Mouse (Mus musculus): Measurements from ENCODE around the gene Lingo4. TPM values are rescaled to one million over a fixed set of nuclear protein-coding genes. Genes with fewer than 3 reads are reported as not detected.

Lingo4 gene
- total and polyA plus RNA-seq, 3 experiments = not detected

DNA sequence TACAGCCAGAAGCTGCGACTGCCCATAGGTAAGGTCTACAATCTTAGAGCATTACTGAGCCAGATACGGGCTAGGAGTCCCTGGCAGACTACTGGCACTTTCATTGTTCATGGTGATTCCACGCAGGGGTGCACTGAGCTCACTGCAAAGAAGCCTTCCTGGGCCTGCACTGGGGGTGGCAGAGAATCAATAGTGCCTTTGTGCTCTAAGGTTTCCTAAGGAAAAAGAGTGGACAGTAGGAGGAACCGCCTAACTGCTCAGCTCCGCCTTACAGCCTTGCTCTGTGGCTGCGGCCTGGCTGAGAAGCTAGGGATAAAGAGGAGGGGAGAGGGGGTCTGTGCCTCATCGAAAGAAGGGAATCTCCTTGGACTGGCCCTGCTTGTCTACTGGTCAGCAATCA lies 36.2 kb upstream of the Lingo4 start, which contains the start of gene C2cd4d:
C2cd4d (plus strand) TSS at position 301 of the 400 bp plus-strand sequence.
- H3K36me3 ChIP-seq (ENCODE audit: control insufficient read depth in 1 of 2, insufficient read depth in 2 of 2, low read length in 2 of 2) = no peaks in the 10 kb centered on the region
- no peak for DNase-seq (ENCODE audit: low read depth, low spot score)
- H3K27ac ChIP-seq (ENCODE audit: control insufficient read depth, low read depth, low read length) = no peak within 1 kb of the TSS
- H3K9me3 ChIP-seq (replicated peaks; ENCODE audit: insufficient read depth, low read length) = no peaks in the 10 kb centered on the region
- no peak within 1 kb of the TSS for H3K4me3 ChIP-seq (ENCODE audit: control insufficient read depth in 1 of 2, insufficient read depth in 1 of 2, low read depth in 2 of 2, low read length in 2 of 2)
- TF ChIP-seq ZC3H11A (IDR thresholded peaks at IDR 0.05; ENCODE audit: low read depth, low read length) (no peak), EP300 (IDR thresholded peaks at IDR 0.05; ENCODE audit: low read depth in 1 of 2, low read length in 2 of 2) (no peak), E2F4 (IDR thresholded peaks at IDR 0.05; ENCODE audit: borderline replicate concordance, low read depth, low read length) (no peak), TBP (IDR thresholded peaks at IDR 0.05; ENCODE audit: low read depth, low read length) (no peak), RAD21 (IDR thresholded peaks at IDR 0.05; ENCODE audit: low read depth, low read length) (no peak), ZMIZ1 (IDR thresholded peaks at IDR 0.05; ENCODE audit: low read depth, low read length) (no peak), BHLHE40 (IDR thresholded peaks at IDR 0.05; ENCODE audit: borderline replicate concordance, low read depth, low read length) (no peak), ZNF384 (IDR thresholded peaks at IDR 0.05; ENCODE audit: low read depth, low read length) (no peak)
- no peaks in the 10 kb centered on the region for H3K79me2 ChIP-seq (ENCODE audit: control insufficient read depth, insufficient read depth, low read length, poor library complexity)
- no peak within 1 kb of the TSS for H3K9ac ChIP-seq (ENCODE audit: control insufficient read depth, low read depth, low read length, poor library complexity, severe bottlenecking)
- peaks cover 6 to 8% of the 10 kb centered on the region in 2 experiments; a peak in 3 of 4 replicates for H3K27me3 ChIP-seq (ENCODE audit: control insufficient read depth in 1 of 2, insufficient read depth in 2 of 2, low read length in 2 of 2)
- H3K4me1 ChIP-seq (ENCODE audit: control insufficient read depth in 1 of 2, insufficient read depth in 2 of 2, low read length in 2 of 2) = no peaks in the 10 kb centered on the region

DNA sequence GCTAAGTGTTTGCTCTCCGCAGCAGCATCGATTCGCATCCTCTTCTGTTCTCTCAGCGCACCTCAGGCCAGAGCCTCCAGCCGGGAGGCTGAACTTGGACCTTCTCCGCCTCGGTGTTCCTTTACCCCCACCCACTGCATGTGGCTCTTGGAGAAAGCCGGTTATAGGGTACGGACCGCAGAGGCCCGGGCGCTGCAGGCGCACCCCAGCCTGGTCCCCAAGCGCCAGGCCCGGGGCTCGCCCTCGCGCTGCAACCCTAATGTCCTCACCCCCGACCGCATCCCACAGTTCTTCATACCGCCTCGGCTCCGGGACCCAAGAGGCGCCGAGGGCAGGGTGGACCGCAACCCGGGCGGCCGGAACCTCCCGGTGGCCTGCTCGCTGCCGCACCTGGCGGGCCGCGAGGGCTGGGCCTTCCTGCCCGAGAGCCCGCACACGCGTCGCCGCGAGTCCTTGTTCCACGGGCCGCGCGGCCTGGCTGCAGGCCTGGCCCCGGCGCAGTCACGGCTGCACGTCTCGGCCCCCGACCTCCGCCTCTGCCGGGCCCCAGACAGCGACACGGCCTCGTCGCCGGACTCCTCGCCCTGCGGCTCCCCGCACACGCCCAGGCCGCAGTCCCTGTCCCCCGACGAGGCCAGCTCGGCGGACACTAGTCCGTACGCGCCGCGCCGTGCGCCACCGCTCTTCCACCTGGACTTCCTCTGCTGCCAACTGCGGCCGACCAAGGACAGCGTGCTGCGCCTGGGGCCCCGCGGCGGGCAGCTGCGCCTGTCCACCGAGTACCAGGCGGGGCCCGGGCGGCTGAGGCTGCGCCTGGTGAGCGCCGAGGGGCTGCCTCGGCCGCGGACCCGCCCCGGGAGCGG lies 34.8 kb upstream of the Lingo4 start:
- no peaks in the 10 kb centered on the region for H3K36me3 ChIP-seq (ENCODE audit: control insufficient read depth in 1 of 2, insufficient read depth in 2 of 2, low read length in 2 of 2)
- no peak for DNase-seq (ENCODE audit: low read depth, low spot score)
- no peaks in the 10 kb centered on the region for H3K79me2 ChIP-seq (ENCODE audit: control insufficient read depth, insufficient read depth, low read length, poor library complexity)
- no peak overlapping the region for H3K9ac ChIP-seq (ENCODE audit: control insufficient read depth, low read depth, low read length, poor library complexity, severe bottlenecking)
- no peaks in the 10 kb centered on the region for H3K4me1 ChIP-seq (ENCODE audit: control insufficient read depth in 1 of 2, insufficient read depth in 2 of 2, low read length in 2 of 2)
- no peak for TF ChIP-seq USF1 (IDR thresholded peaks at IDR 0.05; ENCODE audit: low read depth, low read length)
- TF ChIP-seq SIN3A (IDR thresholded peaks at IDR 0.05; ENCODE audit: low read length) = no peak
- TF ChIP-seq NRF1 (IDR thresholded peaks at IDR 0.05; ENCODE audit: insufficient read depth, low read depth, low read length, poor library complexity, severe bottlenecking) = no peak
- no peak for TF ChIP-seq TAL1 (IDR thresholded peaks at IDR 0.05; ENCODE audit: low read length)
- H3K4me3 ChIP-seq (ENCODE audit: control insufficient read depth in 1 of 2, insufficient read depth in 1 of 2, low read depth in 2 of 2, low read length in 2 of 2) = no peak overlapping the region
- no peaks in the 10 kb centered on the region for H3K9me3 ChIP-seq (replicated peaks; ENCODE audit: insufficient read depth, low read length)
- no peak overlapping the region for H3K27ac ChIP-seq (ENCODE audit: control insufficient read depth, low read depth, low read length)
- peaks cover 6% of the 10 kb centered on the region in 2 experiments; a peak in 3 of 4 replicates for H3K27me3 ChIP-seq (ENCODE audit: control insufficient read depth in 1 of 2, insufficient read depth in 2 of 2, low read length in 2 of 2)

DNA sequence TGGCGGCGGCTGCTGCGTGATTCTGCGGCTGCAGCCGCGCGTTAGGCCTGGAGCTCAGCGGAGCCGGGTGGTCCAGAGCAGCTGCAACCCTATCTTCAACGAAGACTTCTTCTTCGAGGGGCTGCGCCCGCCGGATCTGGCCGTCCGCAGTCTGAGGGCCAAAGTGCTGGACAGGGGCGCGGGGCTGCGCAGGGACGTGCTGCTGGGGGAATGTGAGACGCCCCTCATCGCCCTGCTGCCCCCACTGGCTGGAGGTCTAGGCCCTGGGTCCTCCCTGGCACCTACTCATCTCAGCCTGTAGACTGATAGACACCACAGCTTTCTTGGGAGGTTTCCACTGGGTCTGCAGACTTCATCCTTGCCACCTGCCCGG lies 34.2 kb upstream of the Lingo4 start:
- H3K27me3 ChIP-seq (ENCODE audit: control insufficient read depth in 1 of 2, insufficient read depth in 2 of 2, low read length in 2 of 2) = peaks cover 5 to 6% of the 10 kb centered on the region in 2 experiments; a peak in 3 of 4 replicates
- H3K9ac ChIP-seq (ENCODE audit: control insufficient read depth, low read depth, low read length, poor library complexity, severe bottlenecking) = no peak overlapping the region
- no peak overlapping the region for H3K4me3 ChIP-seq (ENCODE audit: control insufficient read depth in 1 of 2, insufficient read depth in 1 of 2, low read depth in 2 of 2, low read length in 2 of 2)
- H3K79me2 ChIP-seq (ENCODE audit: control insufficient read depth, insufficient read depth, low read length, poor library complexity) = no peaks in the 10 kb centered on the region
- no peak for DNase-seq (ENCODE audit: low read depth, low spot score)
- H3K9me3 ChIP-seq (replicated peaks; ENCODE audit: insufficient read depth, low read length) = no peaks in the 10 kb centered on the region
- no peak overlapping the region for H3K27ac ChIP-seq (ENCODE audit: control insufficient read depth, low read depth, low read length)
- no peak for TF ChIP-seq SIN3A (IDR thresholded peaks at IDR 0.05; ENCODE audit: low read length)
- TF ChIP-seq ZKSCAN1 (IDR thresholded peaks at IDR 0.05; ENCODE audit: low read depth, low read length) = no peak
- no peak for TF ChIP-seq POLR2AphosphoS5 (IDR thresholded peaks at IDR 0.05; ENCODE audit: borderline replicate concordance, low read depth, low read length)
- TF ChIP-seq TAL1 (IDR thresholded peaks at IDR 0.05; ENCODE audit: low read length) = no peak
- TF ChIP-seq HCFC1 (IDR thresholded peaks at IDR 0.05; ENCODE audit: low read depth, low read length) = no peak
- no peak for TF ChIP-seq SMC3 (IDR thresholded peaks at IDR 0.05; ENCODE audit: low read depth, low read length)
- TF ChIP-seq RCOR1 (IDR thresholded peaks at IDR 0.05; ENCODE audit: low read depth, low read length) = no peak
- TF ChIP-seq ZC3H11A (IDR thresholded peaks at IDR 0.05; ENCODE audit: low read depth, low read length) = no peak
- TF ChIP-seq MAZ (IDR thresholded peaks at IDR 0.05; ENCODE audit: low read depth, low read length) = no peak
- no peaks in the 10 kb centered on the region for H3K36me3 ChIP-seq (ENCODE audit: control insufficient read depth in 1 of 2, insufficient read depth in 2 of 2, low read length in 2 of 2)
- no peaks in the 10 kb centered on the region for H3K4me1 ChIP-seq (ENCODE audit: control insufficient read depth in 1 of 2, insufficient read depth in 2 of 2, low read length in 2 of 2)
